Mouse (Mus musculus): Measurements from ENCODE around the gene Gtf3c2.

Gene Gtf3c2

GRCm38 (mm10) chr5:31190201-31190600 lies 10.3 kb upstream of the Gtf3c2 start:
- no peak for TF ChIP-seq GATA4 (IDR thresholded peaks at IDR 0.05; ENCODE audit: insufficient replicate concordance, low read length)

GRCm38 (mm10) chr5:31188223-31188840 lies 8.4 kb upstream of the Gtf3c2 start:
- no peak for TF ChIP-seq GATA4 (IDR thresholded peaks at IDR 0.05; ENCODE audit: insufficient replicate concordance, low read length)

- no peak for TF ChIP-seq GATA4 (IDR thresholded peaks at IDR 0.05; ENCODE audit: insufficient replicate concordance, low read length)
Observed at GRCm38 (mm10) chr5:31183678-31184077, 3.7 kb upstream of the Gtf3c2 start.

GRCm38 (mm10) chr5:31181183-31181770 lies 1.3 kb upstream of the Gtf3c2 start:
- no peak for TF ChIP-seq GATA4 (IDR thresholded peaks at IDR 0.05; ENCODE audit: insufficient replicate concordance, low read length)

- no peak for TF ChIP-seq GATA4 (IDR thresholded peaks at IDR 0.05; ENCODE audit: insufficient replicate concordance, low read length)
Observed at GRCm38 (mm10) chr5:31179301-31179765, 611 bp downstream of the Gtf3c2 start.

- no peak for TF ChIP-seq GATA4 (IDR thresholded peaks at IDR 0.05; ENCODE audit: insufficient replicate concordance, low read length)
Observed at GRCm38 (mm10) chr5:31168630-31169029, 11.3 kb downstream of the Gtf3c2 start.

GRCm38 (mm10) chr5:31164878-31165277 lies 15.1 kb downstream of the Gtf3c2 start:
- no peak for TF ChIP-seq GATA4 (IDR thresholded peaks at IDR 0.05; ENCODE audit: insufficient replicate concordance, low read length)

GRCm38 (mm10) chr5:31162462-31162861 lies 17.5 kb downstream of the Gtf3c2 start:
- TF ChIP-seq GATA4 (IDR thresholded peaks at IDR 0.05; ENCODE audit: insufficient replicate concordance, low read length), result no peak

GRCm38 (mm10) chr5:31154152-31154553 lies 25.8 kb downstream of the Gtf3c2 start, which contains the start of gene Mpv17:
Gene Mpv17, minus strand, starts transcription at chr5:31154251.
- no peak for TF ChIP-seq GATA4 (IDR thresholded peaks at IDR 0.05; ENCODE audit: insufficient replicate concordance, low read length)

- no peak for TF ChIP-seq GATA4 (IDR thresholded peaks at IDR 0.05; ENCODE audit: insufficient replicate concordance, low read length)
Observed at GRCm38 (mm10) chr5:31153516-31154151, 26.3 kb downstream of the Gtf3c2 start.

GRCm38 (mm10) chr5:31151746-31152145 lies 28.2 kb downstream of the Gtf3c2 start:
- no peak for TF ChIP-seq GATA4 (IDR thresholded peaks at IDR 0.05; ENCODE audit: insufficient replicate concordance, low read length)

- no peak for TF ChIP-seq GATA4 (IDR thresholded peaks at IDR 0.05; ENCODE audit: insufficient replicate concordance, low read length)
Observed at GRCm38 (mm10) chr5:31149781-31150180, 30.2 kb downstream of the Gtf3c2 start.

- TF ChIP-seq GATA4 (IDR thresholded peaks at IDR 0.05; ENCODE audit: insufficient replicate concordance, low read length), result no peak
Observed at GRCm38 (mm10) chr5:31138968-31139425, 40.9 kb downstream of the Gtf3c2 start.

- TF ChIP-seq GATA4 (IDR thresholded peaks at IDR 0.05; ENCODE audit: insufficient replicate concordance, low read length), result no peak
Observed at GRCm38 (mm10) chr5:31138241-31138967, 41.5 kb downstream of the Gtf3c2 start, which contains the start of gene Ucn. Gene Ucn, minus strand, starts transcription at chr5:31138829.

- TF ChIP-seq GATA4 (IDR thresholded peaks at IDR 0.05; ENCODE audit: insufficient replicate concordance, low read length), result no peak
Observed at GRCm38 (mm10) chr5:31137658-31138057, 42.3 kb downstream of the Gtf3c2 start.

Data from liver, adult (tissue).